Mouse (Mus musculus): ENCODE data around the gene Sftpa1.

Gene Sftpa1

GRCm38 (mm10) chr14:41131540-41131939, at the start of gene Sftpa1:
Gene Sftpa1, plus strand, starts transcription at chr14:41131782.
- DNase-seq (ENCODE audit: low spot score): no peak

DNA sequence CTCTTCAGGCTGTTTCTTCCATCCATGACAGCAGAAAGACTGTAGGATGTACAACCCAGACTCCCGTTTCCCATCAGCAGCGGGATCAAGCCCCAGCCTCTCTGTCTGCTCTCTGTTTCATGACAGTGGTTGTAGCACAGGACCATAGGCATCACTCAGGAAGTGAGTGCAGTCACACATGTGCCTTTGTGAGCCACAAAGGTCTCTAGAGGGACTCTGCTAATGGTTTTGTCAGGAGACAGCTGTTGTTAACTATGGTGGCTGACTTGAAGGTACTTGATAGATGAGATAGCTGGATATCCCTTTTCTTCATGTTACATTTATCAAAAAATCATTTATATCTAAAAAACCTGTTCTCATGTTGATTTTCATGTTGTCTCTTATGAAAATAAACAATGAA, 49.2 kb upstream of the Sftpa1 start:
- no peak for DNase-seq (ENCODE audit: low spot score)

GRCm38 (mm10) chr14:41087509-41087908, 44.1 kb upstream of the Sftpa1 start:
- DNase-seq (ENCODE audit: low spot score): no peak

- no peak for DNase-seq (ENCODE audit: low spot score)
These were observed 40.8 kb upstream of the Sftpa1 start for GRCm38 (mm10) chr14:41090777-41091176.

DNA sequence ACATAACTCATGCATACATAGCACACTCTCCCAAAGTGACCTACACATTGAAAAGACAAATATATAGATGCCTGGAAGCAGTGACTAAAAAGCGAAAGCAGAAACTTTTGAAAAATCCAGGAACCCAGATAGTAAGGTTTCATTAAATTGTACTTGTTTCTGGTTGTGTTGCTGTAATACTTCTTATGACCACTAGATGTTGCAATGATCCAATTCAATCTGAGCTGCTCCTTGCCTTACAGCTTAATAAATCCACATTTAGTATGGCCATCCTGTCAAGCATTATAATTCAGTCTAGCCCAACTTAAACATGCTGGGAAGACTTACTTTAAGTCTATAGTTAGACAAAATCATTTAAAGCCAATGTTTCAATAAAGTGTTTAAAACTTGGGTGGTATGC, 37.5 kb upstream of the Sftpa1 start:
- no peak for DNase-seq (ENCODE audit: low spot score)

GRCm38 (mm10) chr14:41096296-41096860, 35.2 kb upstream of the Sftpa1 start:
- no peak for DNase-seq (ENCODE audit: low spot score)

DNA sequence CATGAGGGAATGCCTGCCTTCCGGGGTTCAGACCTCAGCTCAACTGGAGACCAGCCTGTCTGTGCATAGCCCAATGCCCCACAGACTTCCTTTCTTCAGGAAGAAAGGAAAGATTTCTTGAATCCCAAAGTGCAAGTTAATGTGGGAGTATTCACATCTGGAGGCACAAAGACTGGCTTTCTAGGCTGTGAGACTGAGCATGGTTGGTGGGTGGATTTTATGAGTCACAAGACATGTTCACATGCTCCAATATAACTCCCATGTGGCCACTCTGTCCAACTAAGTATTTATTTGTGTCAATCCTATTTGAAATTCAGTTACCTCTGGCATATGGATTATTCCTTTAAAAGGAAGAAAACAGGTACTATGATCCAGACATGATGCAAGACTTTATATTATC, 32.9 kb upstream of the Sftpa1 start:
- no peak for DNase-seq (ENCODE audit: low spot score)

GRCm38 (mm10) chr14:41100712-41101111, 30.9 kb upstream of the Sftpa1 start:
- no peak for DNase-seq (ENCODE audit: low spot score)

DNA sequence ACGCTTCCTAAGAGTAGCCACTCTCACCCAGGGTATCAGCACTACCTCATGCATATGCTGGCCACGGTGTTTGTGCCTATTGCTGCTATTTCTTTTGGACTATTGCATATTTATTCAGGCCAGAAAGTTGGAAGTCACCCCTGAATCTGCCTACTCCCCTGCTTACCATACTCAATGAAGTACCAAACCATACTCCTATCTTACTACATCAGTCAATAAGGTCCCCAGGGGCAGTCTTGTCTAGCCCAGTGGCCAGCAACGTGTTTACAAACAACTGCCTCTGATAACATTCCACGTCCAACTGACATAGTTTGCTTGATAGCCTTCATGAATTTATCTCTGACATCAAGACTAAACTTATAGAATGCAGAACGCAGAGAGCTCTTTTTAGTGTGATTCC, 30.3 kb upstream of the Sftpa1 start:
- no peak for DNase-seq (ENCODE audit: low spot score)

- no peak for DNase-seq (ENCODE audit: low spot score)
These were observed 29.3 kb upstream of the Sftpa1 start for GRCm38 (mm10) chr14:41102269-41102668.

GRCm38 (mm10) chr14:41104853-41105444, 26.6 kb upstream of the Sftpa1 start, which contains the start of gene Mat1a:
Gene Mat1a, plus strand, starts transcription at chr14:41105035.
- no peak for DNase-seq (ENCODE audit: low spot score)

- DNase-seq (ENCODE audit: low spot score): no peak
These were observed 20.4 kb upstream of the Sftpa1 start for GRCm38 (mm10) chr14:41111031-41111668.

DNA sequence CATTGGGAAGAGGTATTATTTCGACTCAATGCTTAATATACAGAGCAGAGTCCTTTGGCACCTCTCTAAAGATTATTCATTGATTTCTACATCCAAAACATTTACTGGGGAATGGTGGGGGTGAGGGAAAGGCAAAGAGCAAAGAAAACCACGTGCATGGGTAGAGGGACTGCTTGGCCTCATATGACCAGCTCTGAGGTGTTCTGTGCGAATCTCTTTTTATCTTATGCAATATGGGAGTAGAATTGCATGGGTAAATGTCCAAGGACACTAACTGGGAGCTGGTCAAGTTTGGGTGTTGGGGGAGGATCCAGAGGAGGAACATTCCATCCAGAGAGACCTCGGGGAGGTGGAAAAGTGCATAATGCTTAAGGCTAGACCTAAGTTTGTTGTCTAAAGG, 18.6 kb upstream of the Sftpa1 start:
- DNase-seq (ENCODE audit: low spot score): no peak

- DNase-seq (ENCODE audit: low spot score): no peak
These were observed 15.3 kb upstream of the Sftpa1 start for GRCm38 (mm10) chr14:41116271-41116670.

- DNase-seq (ENCODE audit: low spot score): no peak
These were observed 6.9 kb upstream of the Sftpa1 start for GRCm38 (mm10) chr14:41124683-41125082.

- no peak for DNase-seq (ENCODE audit: low spot score)
These were observed 3.6 kb upstream of the Sftpa1 start for GRCm38 (mm10) chr14:41127997-41128396.

GRCm38 (mm10) chr14:41137006-41137405, 5.4 kb downstream of the Sftpa1 start:
- no peak for DNase-seq (ENCODE audit: low spot score)

GRCm38 (mm10) chr14:41140686-41141085, 9.1 kb downstream of the Sftpa1 start:
- no peak for DNase-seq (ENCODE audit: low spot score)

GRCm38 (mm10) chr14:41146035-41146434, 14.5 kb downstream of the Sftpa1 start:
- no peak for DNase-seq (ENCODE audit: low spot score)

- DNase-seq (ENCODE audit: low spot score): no peak
These were observed 15.3 kb downstream of the Sftpa1 start for GRCm38 (mm10) chr14:41146922-41147321.

DNA sequence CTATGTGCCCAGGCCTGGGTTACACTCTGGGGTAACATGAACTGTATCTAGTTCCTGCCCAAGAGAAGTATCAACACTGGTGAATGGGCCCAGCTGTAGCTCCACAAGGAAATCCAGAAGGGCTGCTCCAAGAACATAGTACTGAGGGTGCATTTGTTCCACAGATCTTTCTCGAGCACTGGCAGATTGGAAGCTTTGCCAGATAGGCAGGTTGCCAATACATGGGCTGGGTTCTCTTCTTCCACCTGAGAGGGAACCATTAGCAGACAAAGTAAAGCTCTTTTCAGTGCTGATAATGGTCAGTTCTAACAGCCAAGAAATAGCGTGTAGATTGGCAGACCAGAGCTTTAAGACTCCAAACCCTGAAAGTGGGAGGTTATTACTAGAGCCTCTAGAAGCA, 15.8 kb downstream of the Sftpa1 start:
- DNase-seq (ENCODE audit: low spot score): no peak

DNA sequence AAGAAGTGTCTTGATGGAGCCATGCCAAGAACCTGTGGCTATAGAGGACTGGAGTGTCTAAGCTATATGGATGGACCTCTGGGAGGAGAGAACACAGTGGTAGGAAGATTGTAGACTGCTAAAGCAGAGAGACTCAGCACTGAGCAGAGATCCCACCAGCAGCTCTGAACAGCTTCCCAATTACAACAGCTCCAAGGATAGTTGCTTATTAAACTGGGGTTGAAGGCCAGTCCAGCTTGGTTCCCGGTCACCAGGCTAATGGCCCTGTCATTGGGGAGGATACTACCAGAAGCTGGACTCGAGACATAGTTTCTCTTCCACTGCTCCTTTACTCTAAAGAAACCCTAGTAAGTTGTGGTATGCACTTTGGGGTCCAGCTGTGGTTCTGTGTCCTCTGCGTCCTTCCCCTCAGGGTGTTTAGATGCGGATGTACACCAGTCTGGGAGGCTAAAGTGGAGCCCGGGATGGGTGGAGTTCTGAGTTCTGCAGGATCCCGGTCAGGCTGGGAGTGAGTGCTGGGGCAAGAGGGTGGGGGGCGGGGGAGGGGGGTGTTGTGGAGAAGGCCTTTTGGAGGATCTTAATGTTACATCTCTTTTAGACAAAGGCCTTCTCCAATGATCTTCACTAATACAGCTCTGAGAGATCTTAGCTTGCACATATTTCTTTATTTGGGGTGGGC, 19.8 kb downstream of the Sftpa1 start, which contains the start of gene Mbl1:
Gene Mbl1 (plus strand): TSS at position 239 of the 679 bp plus-strand sequence.
- no peak for DNase-seq (ENCODE audit: low spot score)

DNA sequence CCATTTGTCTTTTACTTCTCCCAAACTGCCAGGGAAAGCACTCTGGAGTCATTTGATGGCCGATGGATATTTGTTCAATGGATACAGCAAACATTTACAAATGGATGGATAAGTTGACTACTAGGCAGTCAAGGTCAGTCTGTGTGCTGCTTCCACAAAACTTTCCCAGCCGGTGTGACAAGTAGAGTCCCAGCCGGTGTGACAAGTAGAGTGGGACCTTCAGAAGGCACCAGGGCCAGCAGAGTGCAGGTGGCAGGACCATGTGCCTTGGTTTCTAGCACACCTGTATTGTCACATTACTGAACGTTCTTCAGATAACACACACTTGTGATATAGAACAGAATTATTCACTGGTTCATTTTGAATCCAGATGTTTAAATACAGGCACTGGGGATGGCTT, 28.5 kb downstream of the Sftpa1 start:
- no peak for DNase-seq (ENCODE audit: low spot score)

All from left cerebral cortex, adult 11 months (tissue).